Mouse (Mus musculus) megakaryocyte, embryonic 14.5 days (primary cell): ENCODE data around the gene Olfr1333. TPM values are rescaled to one million over a fixed set of nuclear protein-coding genes. Genes with fewer than 3 reads are reported as not detected.
"Not testable (repeated sequence)": the region's sequence is repeated elsewhere in the genome, so short reads cannot be mapped to it uniquely, and the experiment has no call there.

Experiments
- H3K27me3 ChIP-seq: replicated peaks from 2 replicates; pipeline ENCODE3; 2012; ENCODE audit warnings: inconsistent platforms
- H3K36me3 ChIP-seq: replicated peaks from 2 replicates; pipeline ENCODE3; 2012; ENCODE audit warnings: low read length, inconsistent platforms, mixed read lengths
- H3K4me1 ChIP-seq: 2 replicates; pipeline ENCODE4 v1.6.1; 2012; ENCODE audit warnings: inconsistent platforms
- H3K4me3 ChIP-seq: replicated peaks from 2 replicates; pipeline ENCODE3; 2012; ENCODE audit warnings: moderate library complexity, mild to moderate bottlenecking, inconsistent platforms
- H3K9me3 ChIP-seq: 2 replicates; pipeline ENCODE4 v1.6.1; 2012; ENCODE audit warnings: inconsistent platforms
- FLI1 ChIP-seq: IDR thresholded peaks from 2 replicates; pipeline ENCODE4 v1.6.1; 2012; ENCODE audit warnings: low read length, inconsistent platforms, mixed read lengths
- GATA1 ChIP-seq: IDR thresholded peaks from 3 replicates; pipeline ENCODE4 v1.6.1; 2012; ENCODE audit warnings: mixed read lengths, low read length, inconsistent platforms, borderline replicate concordance
- polyA plus RNA-seq: library from polyadenylated mRNA; stranded (reverse); fragments of >175 nt; gene quantifications from 2 replicates; pipeline ENCODE4 v1.2.3, GENCODE M21; 2012; ENCODE audit warnings: low replicate concordance; ENCODE audit not compliant: insufficient read depth

Olfr1333 gene
- polyA plus RNA-seq, result not detected in 2 replicates

- no peaks in the 10 kb centered on the region for H3K9me3 ChIP-seq
- no peak within 1 kb of the TSS for H3K4me3 ChIP-seq
- no peaks in the 10 kb centered on the region for H3K27me3 ChIP-seq
- TF ChIP-seq FLI1 (no peak), GATA1 (no peak)
- no peaks in the 10 kb centered on the region for H3K4me1 ChIP-seq
- H3K36me3 ChIP-seq, result no peaks in the 10 kb centered on the region
Measured at GRCm38 (mm10) chr4:118836179-118836578, at the start of gene Olfr1333. Gene Olfr1333 (minus strand): TSS chr4:118836279.

- TF ChIP-seq GATA1 (no peak), FLI1 (no peak)
- peaks cover 2% of the 10 kb centered on the region for H3K27me3 ChIP-seq
- no peaks in the 10 kb centered on the region for H3K4me1 ChIP-seq
- no peaks in the 10 kb centered on the region for H3K9me3 ChIP-seq
- H3K36me3 ChIP-seq, result no peaks in the 10 kb centered on the region
- H3K4me3 ChIP-seq, result no peak overlapping the region
Measured at GRCm38 (mm10) chr4:118867566-118867965, 31.5 kb upstream of the Olfr1333 start.

- H3K4me1 ChIP-seq, result no peaks in the 10 kb centered on the region
- no peak for TF ChIP-seq GATA1
- TF ChIP-seq FLI1, result no peak
- no peaks in the 10 kb centered on the region for H3K9me3 ChIP-seq
- no peak within 1 kb of the TSS for H3K4me3 ChIP-seq
- no peaks in the 10 kb centered on the region for H3K27me3 ChIP-seq
- H3K36me3 ChIP-seq, result no peaks in the 10 kb centered on the region
Measured at GRCm38 (mm10) chr4:118864349-118864748, 28.3 kb upstream of the Olfr1333 start, which contains the start of gene Olfr1331. Gene Olfr1331 (plus strand): TSS chr4:118864649.

GRCm38 (mm10) chr4:118862704-118863103 is 26.6 kb upstream of the Olfr1333 start:
- Histone ChIP-seq H3K27me3 (no peaks in the 10 kb centered on the region), H3K36me3 (no peaks in the 10 kb centered on the region), H3K4me1 (no peaks in the 10 kb centered on the region), H3K9me3 (no peaks in the 10 kb centered on the region), H3K4me3 (no peak overlapping the region)
- TF ChIP-seq GATA1, result no peak
- TF ChIP-seq FLI1, result no peak

- TF ChIP-seq GATA1 (no peak), FLI1 (no peak)
- Histone ChIP-seq H3K36me3 (no peaks in the 10 kb centered on the region), H3K4me1 (no peaks in the 10 kb centered on the region), H3K27me3 (no peaks in the 10 kb centered on the region), H3K4me3 (no peak overlapping the region), H3K9me3 (no peaks in the 10 kb centered on the region)
Measured at GRCm38 (mm10) chr4:118861791-118862190, 25.7 kb upstream of the Olfr1333 start.

- Histone ChIP-seq H3K27me3 (peaks cover 2% of the 10 kb centered on the region), H3K4me3 (no peak overlapping the region), H3K36me3 (no peaks in the 10 kb centered on the region), H3K9me3 (no peaks in the 10 kb centered on the region), H3K4me1 (no peaks in the 10 kb centered on the region)
- no peak for TF ChIP-seq FLI1
- no peak for TF ChIP-seq GATA1
Measured at GRCm38 (mm10) chr4:118818921-118819320, 17.2 kb downstream of the Olfr1333 start.

- TF ChIP-seq FLI1 (no peak), GATA1 (no peak)
- no peak within 1 kb of the TSS for H3K4me3 ChIP-seq
Measured at GRCm38 (mm10) chr4:118809844-118810243, 26.2 kb downstream of the Olfr1333 start, which contains the start of gene Olfr1335. Gene Olfr1335 (minus strand): TSS chr4:118809944.

GRCm38 (mm10) chr4:118792796-118793195 is 43.3 kb downstream of the Olfr1333 start:
- not testable (repeated sequence) for H3K4me3 ChIP-seq, H3K36me3 ChIP-seq, H3K9me3 ChIP-seq, H3K27me3 ChIP-seq, H3K4me1 ChIP-seq

More at GRCm38 (mm10) chr4:118809844-118810243, 26.2 kb downstream of the Olfr1333 start, which contains the start of gene Olfr1335:
- H3K27me3 ChIP-seq, result peaks cover 2% of the 10 kb centered on the region
- no peaks in the 10 kb centered on the region for H3K4me1 ChIP-seq
- H3K9me3 ChIP-seq, result no peaks in the 10 kb centered on the region
- H3K36me3 ChIP-seq, result no peaks in the 10 kb centered on the region

- H3K36me3 ChIP-seq, result no peaks in the 10 kb centered on the region
- no peaks in the 10 kb centered on the region for H3K4me1 ChIP-seq
- H3K4me3 ChIP-seq, result no peak within 1 kb of the TSS
- no peaks in the 10 kb centered on the region for H3K9me3 ChIP-seq
- H3K27me3 ChIP-seq, result peaks cover 6% of the 10 kb centered on the region
- TF ChIP-seq FLI1, result no peak
- TF ChIP-seq GATA1, result no peak
Measured at GRCm38 (mm10) chr4:118782486-118782885, 53.6 kb downstream of the Olfr1333 start, which contains the start of gene Olfr1337. Gene Olfr1337 (minus strand): TSS chr4:118782586.

Other genes starting within 250 kb of the Olfr1333 start
- not detected in 2 replicates for gene Cfap57, start 215.5 kb downstream of the Olfr1333 start, polyA plus RNA-seq
- gene Ebna1bp2, start 215.5 kb downstream of the Olfr1333 start, polyA plus RNA-seq, result 1.1 and 21.0 TPM in 2 replicates
- gene Olfr62, start 177.3 kb downstream of the Olfr1333 start, polyA plus RNA-seq, result 0.08 TPM in 1 of 2 replicates, not detected in the other
- gene Olfr1342, start 143.5 kb downstream of the Olfr1333 start, polyA plus RNA-seq, result not detected in 2 replicates
- not detected in 2 replicates for gene Olfr1341, start 132.8 kb downstream of the Olfr1333 start, polyA plus RNA-seq
- not detected in 2 replicates for gene Olfr1340, start 116.1 kb downstream of the Olfr1333 start, polyA plus RNA-seq
- gene Olfr1339, start 104.1 kb downstream of the Olfr1333 start, polyA plus RNA-seq, result not detected in 2 replicates
- gene Olfr1338, start 77.5 kb downstream of the Olfr1333 start, polyA plus RNA-seq, result 0.03 TPM in 1 of 2 replicates, not detected in the other
- gene Olfr1337, start 53.7 kb downstream of the Olfr1333 start, polyA plus RNA-seq, result not detected in 2 replicates
- gene Olfr1335, start 26.3 kb downstream of the Olfr1333 start, polyA plus RNA-seq, result not detected in 2 replicates
- gene Olfr1331, start 28.4 kb upstream of the Olfr1333 start, polyA plus RNA-seq, result not detected in 2 replicates
- not detected in 2 replicates for gene Olfr1330, start 52.3 kb upstream of the Olfr1333 start, polyA plus RNA-seq
- not detected in 2 replicates for gene Olfr1329, start 81.2 kb upstream of the Olfr1333 start, polyA plus RNA-seq
- 0.32 TPM in 1 of 2 replicates, not detected in the other for gene Olfr1328, start 102.3 kb upstream of the Olfr1333 start, polyA plus RNA-seq
- gene Lao1, start 125.3 kb upstream of the Olfr1333 start, polyA plus RNA-seq, result not detected in 2 replicates